Mouse (Mus musculus) CD4-positive helper T cell, adult 2 months (primary cell): ENCODE measurements around the gene Irf2bp1.

Source experiments
- DNase-seq: peaks from one replicate; pipeline ENCODE4 v3.0.0-alpha.2; 2012; ENCODE audit warnings: low read depth, missing footprints, low spot score

The Irf2bp1 gene

GRCm38 (mm10) chr7:19000421-19000820 lies 3.4 kb upstream of the Irf2bp1 start:
- DNase-seq, result peak; percentile 36

DNA sequence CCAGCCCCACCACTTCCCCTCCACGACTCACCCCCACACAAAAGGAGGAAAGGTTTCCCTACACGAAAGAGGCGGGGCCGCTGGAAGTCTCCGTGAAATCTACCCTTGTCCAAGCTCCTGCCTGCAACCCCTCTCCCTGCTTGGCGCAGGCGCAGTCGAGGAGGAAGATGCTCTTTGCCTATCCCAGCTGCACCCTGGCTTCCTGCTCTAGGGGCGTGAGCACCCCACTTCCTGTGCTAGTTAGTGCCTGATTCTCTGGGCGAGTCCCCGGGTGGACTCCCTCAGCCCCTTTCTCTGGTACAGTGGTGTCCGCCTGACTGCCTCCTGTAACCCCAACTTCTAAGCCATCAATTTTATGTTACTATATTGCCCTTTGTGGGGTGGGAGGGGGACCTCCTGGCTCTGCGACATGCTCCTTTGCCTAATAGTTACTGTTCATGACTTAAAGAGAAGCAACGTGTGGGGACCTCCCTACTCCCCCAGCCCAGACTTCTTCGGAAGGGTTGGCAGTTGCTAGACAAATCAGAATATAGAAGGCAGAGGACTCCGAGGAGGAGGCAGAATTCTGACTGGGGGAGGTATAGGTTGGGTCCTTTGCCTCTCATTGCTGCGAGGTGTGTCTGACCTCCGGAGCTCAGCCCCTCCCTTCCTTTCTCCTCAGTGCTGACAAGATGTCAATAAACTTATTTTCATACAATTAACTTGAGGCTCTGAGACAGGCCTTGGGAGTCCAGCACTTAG lies 2.6 kb upstream of the Irf2bp1 start:
- DNase-seq, result peak; percentile 89

GRCm38 (mm10) chr7:19001807-19002085 lies 2.1 kb upstream of the Irf2bp1 start:
- no peak for DNase-seq

- DNase-seq, result peak; percentile 27
Measured at GRCm38 (mm10) chr7:19002115-19002514, 1.7 kb upstream of the Irf2bp1 start.

DNA sequence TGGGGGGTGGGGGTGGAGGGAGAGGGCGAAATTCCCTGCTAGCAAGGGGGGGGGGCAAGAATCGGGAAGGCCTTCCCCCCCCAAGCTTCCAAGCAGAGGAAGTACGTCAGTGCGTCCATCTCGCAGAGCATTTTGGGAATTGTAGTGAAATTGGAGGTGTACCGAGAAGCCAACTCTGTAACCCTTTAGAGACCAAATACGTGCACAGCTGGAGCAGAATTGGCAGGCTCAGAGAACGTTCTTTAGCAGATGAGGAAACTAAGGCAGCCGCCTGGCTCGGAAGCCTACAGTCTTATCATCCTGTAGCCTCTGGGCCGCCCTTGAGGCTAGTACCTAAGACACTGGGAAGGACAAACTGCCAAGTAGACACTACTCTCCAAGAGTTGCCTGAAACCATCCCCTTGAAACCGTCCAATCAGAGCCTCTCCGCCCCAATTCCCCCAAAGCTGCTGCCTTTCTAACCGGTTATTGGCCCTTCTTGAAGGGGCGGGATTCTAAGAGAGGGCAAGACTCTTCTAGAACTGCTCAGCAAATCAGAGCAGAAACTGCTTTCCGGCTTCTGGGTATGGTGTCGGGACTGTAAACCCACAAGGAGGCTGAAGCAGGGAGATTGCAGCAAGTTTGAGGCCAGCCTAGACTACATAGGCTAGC lies 871 bp upstream of the Irf2bp1 start:
- DNase-seq, result peak; percentile 84

- DNase-seq, result no peak
Measured at GRCm38 (mm10) chr7:19004631-19005079, 811 bp downstream of the Irf2bp1 start.

GRCm38 (mm10) chr7:19005417-19006121 lies 1.7 kb downstream of the Irf2bp1 start:
- no peak for DNase-seq

DNA sequence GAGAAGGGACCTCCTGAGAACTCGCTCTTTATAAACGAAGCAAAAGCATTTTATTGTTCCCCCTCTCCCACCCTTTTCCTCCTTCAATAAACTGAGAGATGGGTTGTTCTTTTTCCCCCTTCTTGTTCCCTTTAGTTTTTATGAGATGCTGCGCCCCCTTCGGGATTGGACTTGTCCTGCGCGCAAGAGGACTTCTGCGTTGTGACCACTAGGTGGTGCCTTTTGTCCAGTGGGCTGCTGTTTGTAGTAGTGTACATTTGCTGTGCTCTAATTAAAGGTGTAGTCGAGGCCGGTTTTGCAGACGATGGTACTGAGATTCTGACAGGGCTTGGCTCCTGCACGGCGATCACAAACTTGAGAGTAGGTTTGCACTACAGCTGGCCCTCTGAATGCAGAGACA lies 2.6 kb downstream of the Irf2bp1 start:
- peak; percentile 84 for DNase-seq

DNA sequence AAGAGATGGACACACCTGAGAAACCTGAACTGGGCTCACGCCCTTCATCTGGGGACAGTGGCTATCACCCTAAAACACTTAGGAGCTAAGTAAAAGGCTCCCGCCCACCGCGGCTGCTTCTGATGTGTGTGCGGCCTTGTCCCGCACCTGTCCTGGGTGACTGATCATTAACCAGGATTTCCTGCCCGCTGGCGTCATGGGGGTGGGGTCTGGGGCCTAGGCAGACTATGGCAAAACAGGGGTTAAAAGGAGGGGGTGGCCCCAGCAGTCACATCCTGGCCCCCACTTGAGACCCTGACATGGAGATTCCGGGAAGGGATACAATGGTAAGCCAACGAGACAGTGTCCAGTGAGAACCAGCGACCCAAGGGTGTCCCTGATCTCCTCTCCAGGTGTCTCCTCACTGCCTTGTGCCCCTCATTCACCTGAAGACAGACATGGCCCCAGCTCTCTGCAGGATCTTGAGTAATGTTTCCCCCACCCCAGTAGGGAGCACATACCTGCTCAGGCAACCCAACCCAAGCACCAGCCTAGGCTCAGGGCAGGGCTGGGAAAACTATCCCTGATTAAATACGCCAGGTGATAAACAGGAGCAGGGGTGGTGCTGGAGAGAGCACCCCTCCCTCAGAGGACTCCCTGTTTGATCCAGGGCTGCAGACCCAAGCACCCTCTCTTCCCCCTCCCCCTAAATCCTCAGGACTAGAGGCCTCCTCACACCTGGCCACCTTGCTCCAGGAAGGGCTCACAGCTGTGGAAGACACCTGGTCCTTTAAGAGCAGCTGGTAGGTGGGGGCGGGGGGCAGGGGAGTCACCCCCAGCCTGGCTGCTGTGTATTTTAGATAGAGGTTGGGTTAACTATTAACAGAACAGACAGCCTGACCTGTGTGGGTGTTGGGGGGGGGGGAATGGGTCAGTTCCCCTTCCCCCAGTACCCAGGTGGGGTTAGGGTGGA lies 3.5 kb downstream of the Irf2bp1 start:
- no peak for DNase-seq

GRCm38 (mm10) chr7:19010581-19010980 lies 6.7 kb downstream of the Irf2bp1 start:
- DNase-seq, result no peak

DNA sequence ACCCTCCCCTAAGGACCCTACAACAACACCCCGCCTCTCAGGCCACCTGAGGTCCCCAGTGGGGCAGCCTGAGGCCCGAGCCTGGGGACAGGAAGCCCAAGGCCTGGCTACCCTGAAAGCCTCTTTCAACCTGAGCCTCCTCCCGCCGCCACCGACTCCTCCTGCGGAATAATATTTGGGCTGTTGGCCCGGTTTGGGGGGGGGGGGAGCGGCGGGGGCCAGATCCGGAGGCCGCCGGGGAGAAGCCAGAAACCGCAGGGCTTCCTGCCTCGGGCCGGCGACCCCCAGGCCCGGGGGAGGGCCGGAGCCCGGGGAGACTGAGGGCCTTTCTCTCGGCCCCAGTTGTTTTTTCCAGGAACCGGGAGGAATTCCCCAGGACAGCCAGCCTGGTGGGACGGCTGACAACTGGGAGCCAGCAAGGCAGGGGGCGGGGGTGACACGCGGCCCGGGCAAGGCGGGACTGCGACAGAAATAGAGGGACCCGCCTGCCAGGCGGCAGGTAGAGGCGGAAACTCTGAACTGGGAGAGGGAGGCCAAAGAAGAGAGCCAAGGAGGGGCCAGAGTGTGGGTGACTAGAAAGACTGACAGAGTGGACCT lies 8.3 kb downstream of the Irf2bp1 start:
- DNase-seq, result no peak

- DNase-seq, result no peak
Measured at GRCm38 (mm10) chr7:19012882-19013281, 9.0 kb downstream of the Irf2bp1 start.

DNA sequence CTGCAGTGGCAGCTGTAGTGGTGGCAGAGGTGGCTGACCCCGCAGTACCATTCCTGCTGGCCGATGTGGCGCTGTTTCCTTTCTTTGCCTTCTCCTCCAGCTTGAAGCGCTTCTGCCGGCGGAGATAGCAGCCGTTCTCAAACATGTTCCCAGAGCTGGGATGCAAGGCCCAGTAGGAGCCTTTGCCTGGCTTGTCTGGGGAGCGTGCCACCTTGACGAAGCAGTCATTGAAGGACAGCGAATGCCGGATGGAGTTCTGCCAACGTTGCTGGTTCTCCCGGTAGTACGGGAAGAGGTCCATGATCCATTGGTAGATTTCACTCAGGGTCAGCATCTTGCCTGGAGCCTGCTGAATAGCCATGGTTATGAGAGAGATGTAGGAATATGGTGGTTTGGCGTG lies 10.6 kb downstream of the Irf2bp1 start:
- no peak for DNase-seq

GRCm38 (mm10) chr7:19016042-19016441 lies 12.2 kb downstream of the Irf2bp1 start:
- no peak for DNase-seq

- no peak for DNase-seq
Measured at GRCm38 (mm10) chr7:19017909-19018308, 14.1 kb downstream of the Irf2bp1 start.

DNA sequence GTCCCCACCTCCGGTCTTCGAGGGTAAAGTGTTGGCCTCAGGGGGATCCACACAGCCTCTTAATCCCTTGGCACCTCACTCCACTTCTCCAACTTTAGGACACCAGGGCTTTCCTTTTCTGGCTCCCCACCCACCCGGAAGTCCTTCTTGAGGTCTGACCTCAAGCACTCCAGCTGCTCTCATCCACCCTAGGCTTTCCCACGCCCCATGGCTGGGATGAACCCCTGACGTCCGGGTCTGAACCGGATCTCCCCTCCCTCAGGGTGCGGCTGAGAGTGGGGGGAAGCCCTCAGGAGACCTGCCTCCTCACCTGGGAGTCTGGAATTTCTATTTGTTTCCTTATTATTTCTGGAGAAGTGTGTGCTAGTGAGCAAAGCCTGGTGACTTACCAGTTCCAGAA lies 17.2 kb downstream of the Irf2bp1 start:
- no peak for DNase-seq

GRCm38 (mm10) chr7:19022189-19022958 lies 18.5 kb downstream of the Irf2bp1 start:
- DNase-seq, result no peak

DNA sequence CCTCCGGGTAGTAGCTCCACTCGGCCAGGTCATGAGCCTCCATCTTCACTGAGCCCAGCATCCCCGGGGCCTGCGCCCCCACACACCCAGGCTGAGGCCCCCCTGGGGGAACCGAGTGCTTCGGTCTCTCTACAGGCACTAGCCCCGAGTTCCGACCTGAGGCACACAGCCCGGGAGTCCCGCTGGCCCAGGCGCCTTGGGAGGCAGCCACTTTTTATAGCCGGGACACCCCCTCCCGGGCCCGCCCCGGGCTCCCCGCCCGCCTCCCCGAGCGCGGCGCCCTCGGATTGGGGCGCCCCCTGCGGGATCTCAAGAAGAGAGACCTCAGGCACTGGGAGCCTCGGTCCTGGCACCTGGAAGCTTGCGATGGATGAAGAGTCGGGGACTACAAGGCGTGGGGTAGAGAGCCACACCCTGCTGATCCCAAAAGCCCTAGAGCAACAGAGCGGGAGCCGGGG lies 19.5 kb downstream of the Irf2bp1 start, which contains the start of gene Foxa3:
Gene Foxa3 (minus strand): TSS at position 182 of the 458 bp plus-strand sequence.
- peak; percentile 80 for DNase-seq

DNA sequence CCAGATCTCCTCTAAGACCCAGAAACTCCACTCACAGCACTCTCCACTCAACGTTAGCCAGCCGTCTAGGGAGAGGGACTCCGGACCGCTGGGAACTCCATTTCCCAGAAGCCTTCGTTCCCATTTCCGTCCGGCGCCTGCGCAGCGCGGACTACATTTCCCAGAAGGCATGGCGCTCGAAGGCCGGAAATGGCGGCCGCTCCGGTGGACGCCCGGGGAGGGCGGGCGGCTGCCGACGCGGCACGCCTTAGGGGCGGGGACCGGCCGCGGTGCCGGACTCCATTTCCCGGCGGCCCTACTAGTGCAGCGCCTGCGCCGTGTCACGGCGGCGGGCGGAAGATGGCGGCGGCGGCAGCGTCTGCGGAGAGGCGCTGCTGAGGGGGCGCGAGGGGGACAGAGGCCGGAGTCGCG lies 20.3 kb downstream of the Irf2bp1 start, which contains the start of gene Sympk:
Gene Sympk (plus strand): TSS at position 282 of the 411 bp plus-strand sequence.
- DNase-seq, result peak; percentile 98
